Mouse (Mus musculus) stomach, embryonic 15.5 days (tissue): Measurements from ENCODE around the gene Phactr4. TPM values are rescaled to one million over a fixed set of nuclear protein-coding genes. Genes with fewer than 3 reads are reported as not detected.

Source experiments
- ATAC-seq: fragments of 200-750 bp; cut with Nextera tagmentation; 2 replicates; pipeline ENCODE4 v1.8.0; 2017; ENCODE audit warnings: low read depth, moderate number of reproducible peaks, moderate TSS enrichment; ENCODE audit not compliant: insufficient read depth, low FRiP score
- H3K27ac ChIP-seq: fragments of 300-500 bp; sonication (generic); 2 replicates; pipeline ENCODE4 v1.5.1; 2015; ENCODE audit warnings: mild to moderate bottlenecking, inconsistent platforms
- H3K27me3 ChIP-seq: fragments of 300-500 bp; sonication (generic); replicated peaks from 2 replicates; pipeline ENCODE4 v1.6.1; 2015; ENCODE audit warnings: inconsistent platforms
- H3K36me3 ChIP-seq: fragments of 300-500 bp; sonication (generic); 2 replicates; pipeline ENCODE4 v1.6.1; 2015; ENCODE audit warnings: inconsistent platforms
- H3K4me1 ChIP-seq: fragments of 300-500 bp; sonication (generic); 2 replicates; pipeline ENCODE4 v1.6.1; 2015; ENCODE audit warnings: inconsistent platforms
- H3K4me2 ChIP-seq: fragments of 300-500 bp; sonication (generic); 2 replicates; pipeline ENCODE4 v1.6.1; 2015; ENCODE audit warnings: mild to moderate bottlenecking, inconsistent platforms
- H3K4me3 ChIP-seq: fragments of 300-500 bp; sonication (generic); replicated peaks from 2 replicates; pipeline ENCODE4 v1.5.1; 2015; ENCODE audit warnings: inconsistent platforms
- H3K9ac ChIP-seq: fragments of 300-500 bp; sonication (generic); 2 replicates; pipeline ENCODE4 v1.6.1; 2015; ENCODE audit warnings: inconsistent platforms
- H3K9me3 ChIP-seq: fragments of 300-500 bp; sonication (generic); 2 replicates; pipeline ENCODE4 v1.6.1; 2016; ENCODE audit warnings: inconsistent platforms
- WGBS: fragments of 180-500 bp; shearing (Covaris S2); methylation state at CpG from one replicate; pipeline ENCODE4 v1.1.7; 2015; 5-methylcytosine and 5-hydroxymethylcytosine counted together
- polyA plus RNA-seq: library from polyadenylated mRNA; unstranded; fragments of >200 nt; fragmentation: Nextera tagmentation; extraction: Ambion mirVana; gene quantifications from 2 replicates; pipeline ENCODE4 v1.2.1, GENCODE M21; 2015

Phactr4 gene
- polyA plus RNA-seq, 1 experiment from 2014 or later, result 22.6 TPM

- Histone ChIP-seq H3K9ac (no peak overlapping the region), H3K27me3 (no peaks in the 10 kb centered on the region), H3K4me3 (no peak overlapping the region), H3K4me2 (no peak overlapping the region), H3K4me1 (no peaks in the 10 kb centered on the region), H3K36me3 (no peaks in the 10 kb centered on the region), H3K27ac (no peak overlapping the region), H3K9me3 (no peaks in the 10 kb centered on the region)
- no peak for ATAC-seq
- 69% methylated on average over 5 of the region's 5 CpGs for WGBS
These were observed 34.7 kb downstream of the Phactr4 start for GRCm38 (mm10) chr4:132387617-132388016.

- H3K4me1 ChIP-seq, result no peaks in the 10 kb centered on the region
- no peaks in the 10 kb centered on the region for H3K9me3 ChIP-seq
- ATAC-seq, result no peak
- H3K27ac ChIP-seq, result no peak overlapping the region
- 81% methylated on average over 7 of the region's 7 CpGs for WGBS
- H3K4me2 ChIP-seq, result no peak overlapping the region
- H3K4me3 ChIP-seq, result no peak overlapping the region
- no peak overlapping the region for H3K9ac ChIP-seq
- H3K36me3 ChIP-seq, result no peaks in the 10 kb centered on the region
- H3K27me3 ChIP-seq, result no peaks in the 10 kb centered on the region
These were observed 35.4 kb downstream of the Phactr4 start for GRCm38 (mm10) chr4:132386846-132387245.

GRCm38 (mm10) chr4:132385771-132386410, 36.4 kb downstream of the Phactr4 start:
- H3K4me2 ChIP-seq, result no peak overlapping the region
- H3K9me3 ChIP-seq, result no peaks in the 10 kb centered on the region
- no peaks in the 10 kb centered on the region for H3K36me3 ChIP-seq
- no peaks in the 10 kb centered on the region for H3K4me1 ChIP-seq
- no peak for ATAC-seq
- no peaks in the 10 kb centered on the region for H3K27me3 ChIP-seq
- no peak overlapping the region for H3K27ac ChIP-seq
- H3K4me3 ChIP-seq, result no peak overlapping the region
- WGBS, result 80% methylated on average over 8 of the region's 8 CpGs
- H3K9ac ChIP-seq, result no peak overlapping the region

- Histone ChIP-seq H3K4me3 (no peak overlapping the region), H3K36me3 (no peaks in the 10 kb centered on the region), H3K27me3 (no peaks in the 10 kb centered on the region), H3K4me1 (no peaks in the 10 kb centered on the region), H3K9me3 (no peaks in the 10 kb centered on the region), H3K9ac (no peak overlapping the region), H3K4me2 (no peak overlapping the region), H3K27ac (no peak overlapping the region)
- 74% methylated on average over 3 of the region's 3 CpGs for WGBS
- ATAC-seq, result no peak
These were observed 38.8 kb downstream of the Phactr4 start for GRCm38 (mm10) chr4:132383455-132383854.

GRCm38 (mm10) chr4:132382296-132382695, 40.0 kb downstream of the Phactr4 start:
- ATAC-seq, result no peak
- no peak overlapping the region for H3K9ac ChIP-seq
- 74% methylated on average over 4 of the region's 4 CpGs for WGBS
- no peak overlapping the region for H3K27ac ChIP-seq
- H3K4me3 ChIP-seq, result no peak overlapping the region
- peaks cover 5% of the 10 kb centered on the region for H3K36me3 ChIP-seq
- H3K27me3 ChIP-seq, result no peaks in the 10 kb centered on the region
- no peaks in the 10 kb centered on the region for H3K9me3 ChIP-seq
- H3K4me2 ChIP-seq, result no peak overlapping the region
- H3K4me1 ChIP-seq, result no peaks in the 10 kb centered on the region

GRCm38 (mm10) chr4:132380965-132381616, 41.2 kb downstream of the Phactr4 start:
- H3K36me3 ChIP-seq, result peaks cover 8% of the 10 kb centered on the region
- no peak overlapping the region for H3K4me2 ChIP-seq
- WGBS, result 86% methylated on average over 2 of the region's 2 CpGs
- H3K27me3 ChIP-seq, result no peaks in the 10 kb centered on the region
- no peak; the same call in 1 of the 2 replicates for ATAC-seq
- H3K27ac ChIP-seq, result no peak overlapping the region
- H3K9ac ChIP-seq, result no peak overlapping the region
- no peaks in the 10 kb centered on the region for H3K9me3 ChIP-seq
- H3K4me3 ChIP-seq, result no peak overlapping the region
- no peaks in the 10 kb centered on the region for H3K4me1 ChIP-seq

- Histone ChIP-seq H3K9me3 (no peaks in the 10 kb centered on the region), H3K27me3 (no peaks in the 10 kb centered on the region), H3K27ac (no peak overlapping the region), H3K4me1 (no peaks in the 10 kb centered on the region), H3K9ac (no peak overlapping the region), H3K4me3 (no peak overlapping the region), H3K36me3 (peaks cover 35% of the 10 kb centered on the region), H3K4me2 (no peak overlapping the region)
- WGBS, result 93% methylated on average over 1 of the region's 1 CpGs
- no peak for ATAC-seq
These were observed 48.5 kb downstream of the Phactr4 start for GRCm38 (mm10) chr4:132373820-132374219.

- no peak for ATAC-seq
- H3K27ac ChIP-seq, result no peak overlapping the region
- H3K9ac ChIP-seq, result no peak overlapping the region
- H3K27me3 ChIP-seq, result no peaks in the 10 kb centered on the region
- no peak overlapping the region for H3K4me3 ChIP-seq
- no peak overlapping the region for H3K4me2 ChIP-seq
- 80% methylated on average over 8 of the region's 8 CpGs for WGBS
- H3K4me1 ChIP-seq, result no peaks in the 10 kb centered on the region
- H3K36me3 ChIP-seq, result peaks cover 52% of the 10 kb centered on the region
- no peaks in the 10 kb centered on the region for H3K9me3 ChIP-seq
These were observed 52.1 kb downstream of the Phactr4 start for GRCm38 (mm10) chr4:132369953-132370750.

GRCm38 (mm10) chr4:132367480-132368201, 54.6 kb downstream of the Phactr4 start:
- H3K36me3 ChIP-seq, result peaks cover 66% of the 10 kb centered on the region
- WGBS, result 89% methylated on average over 18 of the region's 18 CpGs
- no peak overlapping the region for H3K27ac ChIP-seq

GRCm38 (mm10) chr4:132365450-132366060, 56.7 kb downstream of the Phactr4 start:
- WGBS, result 68% methylated on average over 13 of the region's 13 CpGs
- Histone ChIP-seq H3K4me2 (no peak overlapping the region), H3K36me3 (peaks cover 65% of the 10 kb centered on the region), H3K4me1 (no peaks in the 10 kb centered on the region), H3K9ac (no peak overlapping the region), H3K27ac (no peak overlapping the region), H3K9me3 (no peaks in the 10 kb centered on the region), H3K4me3 (no peak overlapping the region), H3K27me3 (no peaks in the 10 kb centered on the region)
- no peak for ATAC-seq

More at GRCm38 (mm10) chr4:132367480-132368201, 54.6 kb downstream of the Phactr4 start:
- no peak for ATAC-seq
- H3K4me2 ChIP-seq, result no peak overlapping the region
- no peak overlapping the region for H3K9ac ChIP-seq
- H3K4me1 ChIP-seq, result no peaks in the 10 kb centered on the region
- no peaks in the 10 kb centered on the region for H3K9me3 ChIP-seq
- no peaks in the 10 kb centered on the region for H3K27me3 ChIP-seq
- no peak overlapping the region for H3K4me3 ChIP-seq

GRCm38 (mm10) chr4:132363487-132363886, 58.8 kb downstream of the Phactr4 start:
- Histone ChIP-seq H3K36me3 (peaks cover 61% of the 10 kb centered on the region), H3K4me1 (no peaks in the 10 kb centered on the region), H3K4me3 (no peak overlapping the region), H3K9me3 (no peaks in the 10 kb centered on the region), H3K27ac (no peak overlapping the region), H3K9ac (no peak overlapping the region), H3K27me3 (no peaks in the 10 kb centered on the region), H3K4me2 (no peak overlapping the region)
- WGBS, result 94% methylated on average over 11 of the region's 11 CpGs
- no peak for ATAC-seq
